Comparison of ENCODE assay signal across 8 mouse cellular contexts in genomic region chr1:166002520-166003155, GRCm38 (mm10). TPM values are rescaled to one million over a fixed set of nuclear protein-coding genes. Genes with fewer than 3 reads are reported as not detected.
DNase-seq lines count a peak whose midpoint lies in the region; ATAC-seq and TF ChIP-seq lines count a peak whose summit lies in the region.

Pou2f1 (minus strand) TSS chr1:166002678.

- peak within 1 kb of the TSS; percentile 93 for H3K9ac ChIP-seq in embryonic facial prominence, embryonic 14.5 days (ENCODE audit: low read depth, low read length)
- H3K9ac ChIP-seq in heart, adult 2 months (ENCODE audit: low read depth, low read length): peak within 1 kb of the TSS; percentile 94
- peak within 1 kb of the TSS; percentile 97 for H3K9ac ChIP-seq in limb, embryonic 13.5 days
- peak within 1 kb of the TSS; percentile 98 for H3K9ac ChIP-seq in midbrain, embryonic 16.5 days (ENCODE audit: low read depth, low read length)

- peaks cover 10% of the 10 kb centered on the region; the same call in 1 of the 2 replicates for H3K4me1 ChIP-seq in embryonic facial prominence, embryonic 14.5 days (ENCODE audit: control insufficient read depth, insufficient read depth, low read length)
- no peaks in the 10 kb centered on the region; the same call in 1 of the 2 replicates for H3K4me1 ChIP-seq in heart, adult 2 months (ENCODE audit: control insufficient read depth, insufficient read depth, low read length)
- peaks cover 21% of the 10 kb centered on the region for H3K4me1 ChIP-seq in limb, embryonic 13.5 days
- H3K4me1 ChIP-seq in midbrain, embryonic 16.5 days (ENCODE audit: control insufficient read depth, insufficient read depth, low read length): peaks cover 19% of the 10 kb centered on the region

- peak; percentile 92 for ATAC-seq in embryonic facial prominence, embryonic 14.5 days (ENCODE audit: low read depth)
- ATAC-seq in limb, embryonic 13.5 days (ENCODE audit: low FRiP score, low read depth): peak; percentile 87
- ATAC-seq in midbrain, embryonic 16.5 days: peak; percentile 84

- H3K4me3 ChIP-seq in embryonic facial prominence, embryonic 14.5 days (ENCODE audit: low read depth, low read length): peak within 1 kb of the TSS; percentile 95
- peak within 1 kb of the TSS; percentile 98 for H3K4me3 ChIP-seq in heart, adult 2 months
- peak within 1 kb of the TSS; percentile 98 for H3K4me3 ChIP-seq in limb, embryonic 13.5 days
- H3K4me3 ChIP-seq in midbrain, embryonic 16.5 days (ENCODE audit: low read depth, low read length): peak within 1 kb of the TSS; percentile 97

- WGBS in embryonic facial prominence, embryonic 14.5 days: under 1% methylated on average over 43 of the region's 61 CpGs
- under 1% methylated on average over 57 of the region's 61 CpGs for WGBS in heart, adult 2 months
- WGBS in limb, embryonic 13.5 days: under 1% methylated on average over 44 of the region's 61 CpGs
- under 1% methylated on average over 49 of the region's 61 CpGs for WGBS in midbrain, embryonic 16.5 days

- H3K9me3 ChIP-seq in embryonic facial prominence, embryonic 14.5 days (ENCODE audit: control insufficient read depth, low read length): no peaks in the 10 kb centered on the region
- H3K9me3 ChIP-seq in limb, embryonic 13.5 days: no peaks in the 10 kb centered on the region
- no peaks in the 10 kb centered on the region for H3K9me3 ChIP-seq in midbrain, embryonic 16.5 days (replicated peaks; ENCODE audit: control insufficient read depth, low read length, poor library complexity, severe bottlenecking)

- peak within 1 kb of the TSS; percentile 92 for H3K27ac ChIP-seq in embryonic facial prominence, embryonic 14.5 days (replicated peaks; ENCODE audit: low read depth, low read length)
- peak within 1 kb of the TSS; percentile 91 for H3K27ac ChIP-seq in heart, adult 2 months
- H3K27ac ChIP-seq in limb, embryonic 13.5 days: peak within 1 kb of the TSS; percentile 93
- H3K27ac ChIP-seq in midbrain, embryonic 16.5 days (ENCODE audit: low read length): peak within 1 kb of the TSS; percentile 97

- H3K79me2 ChIP-seq in heart, adult 2 months (replicated peaks; ENCODE audit: control insufficient read depth, insufficient read depth, low read length): no peaks in the 10 kb centered on the region

- peak; percentile 82 for TF ChIP-seq CTCF in heart, adult 2 months (IDR thresholded peaks at IDR 0.05)

- no peaks in the 10 kb centered on the region for H3K36me3 ChIP-seq in embryonic facial prominence, embryonic 14.5 days (ENCODE audit: control insufficient read depth, insufficient read depth, low read length)
- H3K36me3 ChIP-seq in heart, adult 2 months (ENCODE audit: control insufficient read depth, insufficient read depth, low read length): peaks cover 13% of the 10 kb centered on the region
- H3K36me3 ChIP-seq in limb, embryonic 13.5 days: no peaks in the 10 kb centered on the region
- H3K36me3 ChIP-seq in midbrain, embryonic 16.5 days (ENCODE audit: control insufficient read depth, insufficient read depth, low read length): no peaks in the 10 kb centered on the region

- intact Hi-C loops in heart, adult 2 months (cut with DNase I): loop anchor here (2.0 to 10.0 kb wide), 5 partner anchors 150 to 540 kb away; partner anchors contain the start of genes Dcaf6, Mpc2 and Tada1

- DNase-seq in 3T3-L1 (ENCODE audit: low read depth, low spot score): peak; percentile 98
- peak; percentile 94 to 96 for DNase-seq in adrenal gland, postnatal 4 days (ENCODE audit: low spot score in 2 of 2)
- peak; percentile 98 for DNase-seq in embryonic facial prominence, embryonic 14.5 days (ENCODE audit: low spot score)
- peak; percentile 95 to 97 for DNase-seq in heart, adult 2 months
- DNase-seq in kidney, adult 8-10 months: peak; percentile 96 to 97
- peak; percentile 88 to 97 for DNase-seq in spleen, postnatal 10 days (ENCODE audit: low spot score in 2 of 2)

- peak within 1 kb of the TSS; percentile 83 for H3K4me2 ChIP-seq in embryonic facial prominence, embryonic 14.5 days (ENCODE audit: low read depth, low read length)
- H3K4me2 ChIP-seq in limb, embryonic 13.5 days (replicated peaks): peak within 1 kb of the TSS; percentile 95
- H3K4me2 ChIP-seq in midbrain, embryonic 16.5 days (ENCODE audit: low read length): peak within 1 kb of the TSS; percentile 67

- TF ChIP-seq EP300 in heart, adult 2 months (IDR thresholded peaks at IDR 0.05; ENCODE audit: insufficient read depth, low read depth, low read length): peak; percentile 66

- peak; percentile 74 for TF ChIP-seq POLR2A in heart, adult 2 months (IDR thresholded peaks at IDR 0.05; ENCODE audit: insufficient read depth, low read depth, low read length)

- no peaks in the 10 kb centered on the region for H3K27me3 ChIP-seq in embryonic facial prominence, embryonic 14.5 days (replicated peaks; ENCODE audit: control insufficient read depth, insufficient read depth, low read length)
- no peaks in the 10 kb centered on the region for H3K27me3 ChIP-seq in heart, adult 2 months (ENCODE audit: control insufficient read depth, insufficient read depth, low read length)
- H3K27me3 ChIP-seq in limb, embryonic 13.5 days: no peaks in the 10 kb centered on the region
- no peaks in the 10 kb centered on the region for H3K27me3 ChIP-seq in midbrain, embryonic 16.5 days (ENCODE audit: control insufficient read depth, insufficient read depth, low read depth, low read length)

RNA-seq across cellular contexts. Expression of gene Pou2f1, which starts in this region (rescaled TPM):
- total RNA-seq in adrenal gland, postnatal 4 days (2021): 10 to 100 TPM; 25.2 to 25.5 TPM
- polyA plus RNA-seq in embryonic facial prominence, embryonic 14.5 days (2014; fragmentation: Nextera tagmentation; extraction: Ambion mirVana): 11.4 and 13.6 TPM in 2 replicates
- 10 to 100 TPM in 1 of 2 experiments, 1 to 10 TPM in 1; 8.2 to 11.4 TPM for total RNA-seq in heart, adult 2 months (2021)
- 7.6 and 8.6 TPM in 2 replicates for polyA plus RNA-seq in heart, adult 2 months (2012; rRNA removed)
- 15.3 and 15.9 TPM in 2 replicates for polyA plus RNA-seq in limb, embryonic 13.5 days (2015; fragmentation: Nextera tagmentation; extraction: Ambion mirVana)
- polyA plus RNA-seq in midbrain, embryonic 16.5 days (2015; fragmentation: Nextera tagmentation; extraction: Ambion mirVana): 26.5 and 28.3 TPM in 2 replicates

Comparison
In these comparisons a context has a peak if more than half of its experiments do, and no peak if none do; other contexts are left out.
1. Peak in every context shown above with its lines: DNase-seq, ATAC-seq, H3K4me3 ChIP-seq and H3K27ac ChIP-seq.